ENCODE assay signal across 10 mouse cellular contexts in genomic region chr13:46043568-46043967, GRCm38 (mm10).
DNase-seq lines count a peak whose midpoint lies in the region; ATAC-seq and TF ChIP-seq lines count a peak whose summit lies in the region.
"Had no signal": no experiment of that assay in that cellular context is flagged by ENCODE, and none has a peak within 500 bp of the region (broad histone marks: within the 10 kb centered on the region; RNA-seq: fewer than 3 reads in every experiment).

No protein-coding gene starts in this region.

- no peaks in the 10 kb centered on the region for H3K36me3 ChIP-seq in heart, embryonic 11.5 days (ENCODE audit: control insufficient read depth, insufficient read depth, low read length)
- no peaks in the 10 kb centered on the region for H3K36me3 ChIP-seq in megakaryocyte, embryonic 14.5 days (replicated peaks; ENCODE audit: low read length)
- H3K36me3 ChIP-seq: hindbrain, embryonic 15.5 days had no signal

- H3K4me1 ChIP-seq in heart, embryonic 11.5 days (ENCODE audit: control insufficient read depth, insufficient read depth, low read length), result no peaks in the 10 kb centered on the region
- H3K4me1 ChIP-seq in megakaryocyte, embryonic 14.5 days, result peaks cover 23% of the 10 kb centered on the region
- peaks cover 11% of the 10 kb centered on the region for H3K4me1 ChIP-seq in cortical plate, adult 2 months (ENCODE audit: control insufficient read depth, insufficient read depth, low read length)

- 73% methylated on average over 12 of the region's 12 CpGs for WGBS in heart, embryonic 11.5 days (ENCODE audit: insufficient replicate concordance)

- H3K9ac ChIP-seq in heart, embryonic 11.5 days (ENCODE audit: low read depth, low read length), result no peak overlapping the region
- H3K9ac ChIP-seq: hindbrain, embryonic 15.5 days had no signal

- H3K4me3 ChIP-seq in heart, embryonic 11.5 days (ENCODE audit: low read depth, low read length), result no peak overlapping the region
- H3K4me3 ChIP-seq in megakaryocyte, embryonic 14.5 days (replicated peaks), result peak overlapping the region; percentile 86
- 0 out of 2 replicates have a peak overlapping the region, but pooled peaks have one; percentile 2 for H3K4me3 ChIP-seq in cortical plate, adult 2 months (ENCODE audit: insufficient read depth, low read length)
- H3K4me3 ChIP-seq: hindbrain, embryonic 15.5 days had no signal

- H3K9me3 ChIP-seq in heart, embryonic 11.5 days (replicated peaks; ENCODE audit: control insufficient read depth, low read length), result no peaks in the 10 kb centered on the region
- H3K9me3 ChIP-seq in megakaryocyte, embryonic 14.5 days, result no peaks in the 10 kb centered on the region
- H3K9me3 ChIP-seq: hindbrain, embryonic 15.5 days had no signal

- peak overlapping the region; percentile 46; the same call in 1 of the 2 replicates for H3K27ac ChIP-seq in heart, embryonic 11.5 days (ENCODE audit: low read depth, low read length)
- peak overlapping the region; percentile 57; the same call in 1 of the 2 replicates for H3K27ac ChIP-seq in cortical plate, adult 2 months (ENCODE audit: insufficient read depth, low read length)
- H3K27ac ChIP-seq: hindbrain, embryonic 15.5 days had no signal

- no peak for TF ChIP-seq CTCF in cortical plate, adult 2 months (IDR thresholded peaks at IDR 0.05; ENCODE audit: extremely low read depth, insufficient read depth, low read length)

- no peak for TF ChIP-seq POLR2A in cortical plate, adult 2 months (IDR thresholded peaks at IDR 0.05; ENCODE audit: extremely low read depth, insufficient read depth, low read length)

- H3K27me3 ChIP-seq in heart, embryonic 11.5 days (ENCODE audit: control insufficient read depth, insufficient read depth, low read length), result no peaks in the 10 kb centered on the region
- H3K27me3 ChIP-seq in megakaryocyte, embryonic 14.5 days (replicated peaks), result peaks cover 12% of the 10 kb centered on the region
- H3K27me3 ChIP-seq: hindbrain, embryonic 15.5 days had no signal

- no peak for ATAC-seq in heart, embryonic 11.5 days (replicated peaks; ENCODE audit: insufficient number of reproducible peaks, low FRiP score, low TSS enrichment)
- no peak for ATAC-seq in megakaryocyte, adult 5-6 weeks (ENCODE audit: poor library complexity, severe bottlenecking)

- H3K4me2 ChIP-seq in heart, embryonic 11.5 days, result peak overlapping the region; percentile 14

- DNase-seq in heart, adult 8-10 months (ENCODE audit: low spot score), result no peak
- peak; percentile 28 to 37 for DNase-seq in right cerebral cortex, postnatal 36 days (ENCODE audit: low spot score in 2 of 2)
- no peak for DNase-seq in retina, embryonic 14.5 days (ENCODE audit: low spot score)
- no peak for DNase-seq in spleen, adult 12 weeks (ENCODE audit: low spot score)
- DNase-seq: lung, adult 2 months had no signal

Comparison
In these comparisons a context has a peak if more than half of its experiments do, and no peak if none do; other contexts are left out.
1. DNase-seq: peak in right cerebral cortex, postnatal 36 days (2 of 2); none in heart, adult 8-10 months (single experiment), retina, embryonic 14.5 days (single experiment) and spleen, adult 12 weeks (single experiment).